Mouse (Mus musculus) spleen, postnatal 0 days (tissue): ENCODE measurements around the gene Heatr9. TPM values are rescaled to one million over a fixed set of nuclear protein-coding genes. Genes with fewer than 3 reads are reported as not detected.

Source experiments
- polyA plus RNA-seq: library from polyadenylated mRNA; unstranded; fragments of >200 nt; fragmentation: Nextera tagmentation; extraction: Ambion mirVana; gene quantifications from 2 replicates; pipeline ENCODE4 v1.2.1, GENCODE M21; 2015

Gene Heatr9
- polyA plus RNA-seq, result not detected in 2 replicates

DNA sequence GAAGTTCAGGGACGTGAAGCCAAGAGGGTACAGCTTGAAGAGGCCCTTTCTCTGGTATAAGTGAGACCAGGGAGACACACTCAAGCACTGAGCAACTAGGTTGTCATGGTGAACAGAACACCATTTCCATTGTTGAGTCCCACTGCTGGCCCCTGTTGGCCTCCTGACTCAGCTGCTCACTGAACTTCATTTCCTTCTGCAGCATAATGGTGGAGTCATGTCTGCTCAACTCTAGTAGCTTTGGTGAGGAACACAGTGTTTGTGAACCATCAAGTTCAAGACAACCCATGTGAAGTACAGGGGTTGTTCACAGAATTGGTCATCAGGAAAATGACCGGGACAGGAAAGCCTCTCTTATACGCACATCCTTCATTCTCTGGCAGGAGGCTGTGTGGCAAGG lies at the start of gene Heatr9:
Gene Heatr9, minus strand, starts transcription at position 101 of the 400 bp plus-strand sequence.

DNA sequence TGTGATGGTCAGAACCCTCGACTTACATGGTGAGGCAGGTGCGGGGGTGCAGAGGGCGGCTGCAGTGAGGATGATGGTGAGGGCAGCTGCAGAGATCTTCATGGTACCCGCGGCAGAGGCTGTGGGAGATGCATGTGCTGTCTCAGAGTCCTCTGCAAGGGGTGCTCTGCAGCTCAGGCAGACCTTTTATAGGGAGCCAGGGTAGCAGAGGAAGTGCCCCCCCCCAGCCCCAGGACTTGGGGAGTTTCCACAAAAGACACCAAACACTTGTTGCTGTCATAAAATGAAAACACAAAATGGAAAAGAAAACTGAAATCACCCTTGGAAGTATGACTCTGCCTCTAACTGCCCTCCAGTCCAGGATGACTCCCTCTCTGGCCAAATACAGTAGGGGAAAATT lies 8.4 kb upstream of the Heatr9 start, which contains the start of gene Ccl5:
Gene Ccl5, minus strand, starts transcription at position 159 of the 400 bp plus-strand sequence.

DNA sequence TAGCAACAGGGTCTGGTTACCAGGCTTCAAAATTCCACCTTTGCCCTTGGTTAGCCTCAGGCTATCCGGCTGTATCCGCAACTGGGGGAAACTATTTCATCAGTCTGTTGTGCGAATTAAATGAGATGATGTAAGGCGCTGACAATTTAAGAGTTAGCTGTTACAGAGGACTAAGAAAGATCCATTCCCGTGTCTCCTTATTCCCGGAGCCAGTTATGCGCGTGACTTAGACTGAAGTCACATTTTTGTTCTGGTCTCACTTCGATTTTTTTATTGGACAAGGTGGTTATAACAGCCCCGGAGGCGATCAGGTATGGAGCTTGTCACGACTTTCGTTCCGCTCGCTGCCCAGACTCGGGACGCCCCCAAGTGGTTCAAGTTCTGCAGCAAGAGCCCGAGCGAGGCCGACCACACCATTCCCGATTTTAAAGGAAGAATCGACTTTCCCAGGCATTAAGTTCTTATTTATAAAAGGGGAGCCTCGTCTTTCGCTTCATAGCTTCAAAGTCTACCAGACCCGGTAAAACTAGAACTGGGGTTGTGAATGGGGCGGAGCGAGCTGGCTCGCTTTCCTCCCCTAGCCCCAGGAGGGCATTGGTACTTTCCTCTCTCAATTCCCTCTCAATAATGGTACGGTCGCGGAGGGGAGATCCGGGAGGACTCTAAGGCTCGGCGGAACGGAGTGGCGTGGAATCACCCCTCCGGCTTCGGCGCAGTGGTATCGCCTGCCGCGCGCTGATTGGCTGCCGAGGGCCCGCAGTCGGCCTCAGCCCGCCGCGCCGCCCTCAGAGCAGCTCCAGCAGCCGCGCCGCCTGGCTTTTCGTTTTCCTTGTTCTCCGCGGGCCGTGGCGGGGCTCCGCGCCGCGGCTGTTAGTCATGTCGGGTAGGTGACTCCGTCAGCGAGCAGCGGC lies 49.4 kb downstream of the Heatr9 start, which contains the start of gene Taf15:
Gene Taf15, plus strand, starts transcription at position 763 of the 911 bp plus-strand sequence.

DNA sequence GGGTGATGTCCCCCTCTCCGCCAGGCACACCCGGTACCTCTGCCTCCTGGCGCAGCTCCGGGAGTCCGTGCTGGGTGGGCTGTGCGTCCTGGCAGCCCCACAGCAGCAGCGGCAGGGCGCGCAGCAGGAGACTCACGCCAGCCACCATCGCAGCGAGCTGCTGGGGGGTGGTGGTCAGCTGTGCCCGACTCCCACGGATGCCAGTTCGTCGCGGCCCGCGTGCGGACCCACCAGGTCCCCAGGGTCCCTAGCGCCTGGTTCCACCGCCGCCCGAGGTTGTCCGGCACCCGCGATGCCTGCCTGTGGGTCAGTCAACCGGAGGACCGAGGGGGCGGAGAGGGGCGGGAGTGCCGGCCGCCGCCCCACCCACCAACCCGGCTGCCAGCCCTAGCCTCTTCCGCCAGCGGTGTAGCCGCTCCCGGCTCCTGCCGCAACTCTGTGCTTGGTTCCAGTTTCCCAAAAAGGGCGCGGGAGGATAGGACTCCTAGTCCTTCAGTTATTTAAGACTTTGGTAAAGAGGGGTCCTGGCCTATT lies 59.2 kb downstream of the Heatr9 start, which contains the start of gene Mmp28:
Gene Mmp28, minus strand, starts transcription at position 361 of the 534 bp plus-strand sequence.

Other genes starting within 250 kb of the Heatr9 start
- gene Slfn14, start 235.4 kb downstream of the Heatr9 start, polyA plus RNA-seq, result 24.4 and 25.7 TPM in 2 replicates
- gene Ap2b1, start 223.2 kb downstream of the Heatr9 start, polyA plus RNA-seq, result 17.3 and 18.6 TPM in 2 replicates
- gene Pex12, start 219.6 kb downstream of the Heatr9 start, polyA plus RNA-seq, result 5.9 and 6.4 TPM in 2 replicates
- gene Rasl10b, start 113.0 kb downstream of the Heatr9 start, polyA plus RNA-seq, result 0.54 and 0.63 TPM in 2 replicates
- gene Gas2l2, start 92.7 kb downstream of the Heatr9 start, polyA plus RNA-seq, result not detected in 2 replicates
- gene 1700020L24Rik, start 84.5 kb downstream of the Heatr9 start, polyA plus RNA-seq, result 3.9 and 5.7 TPM in 2 replicates
- 2.6 and 4.9 TPM in 2 replicates for gene Mmp28, start 59.1 kb downstream of the Heatr9 start, polyA plus RNA-seq
- gene Taf15, start 49.1 kb downstream of the Heatr9 start, polyA plus RNA-seq, result 5.4 and 7.4 TPM in 2 replicates
- gene Ccl5, start 8.3 kb upstream of the Heatr9 start, polyA plus RNA-seq, result 16.8 and 30.0 TPM in 2 replicates
- gene Ccl9, start 56.5 kb upstream of the Heatr9 start, polyA plus RNA-seq, result 16.5 and 24.8 TPM in 2 replicates
- gene Ccl6, start 70.9 kb upstream of the Heatr9 start, polyA plus RNA-seq, result 117 and 129 TPM in 2 replicates
- not detected in 2 replicates for gene Rpl9-ps1, start 123.4 kb upstream of the Heatr9 start, polyA plus RNA-seq
- 1.4 and 2.3 TPM in 2 replicates for gene Ccl3, start 127.2 kb upstream of the Heatr9 start, polyA plus RNA-seq
- gene Ccl4, start 140.4 kb upstream of the Heatr9 start, polyA plus RNA-seq, result 1.3 and 1.6 TPM in 2 replicates
- 30.9 and 57.7 TPM in 2 replicates for gene Wfdc17, start 181.8 kb upstream of the Heatr9 start, polyA plus RNA-seq
- gene Wfdc18, start 186.8 kb upstream of the Heatr9 start, polyA plus RNA-seq, result 0.35 and 0.73 TPM in 2 replicates
- gene Wfdc21, start 224.8 kb upstream of the Heatr9 start, polyA plus RNA-seq, result 181 and 271 TPM in 2 replicates
- gene Heatr6, start 231.5 kb upstream of the Heatr9 start, polyA plus RNA-seq, result 11.3 and 14.4 TPM in 2 replicates